Mouse (Mus musculus): Measurements from ENCODE around the gene Psmc3. TPM values are rescaled to one million over a fixed set of nuclear protein-coding genes. Genes with fewer than 3 reads are reported as not detected.
"Not testable (repeated sequence)": the region's sequence is repeated elsewhere in the genome, so short reads cannot be mapped to it uniquely, and the experiment has no call there.

Gene Psmc3
- total RNA-seq (2015) (65.1 and 69.7 TPM in 2 replicates), total RNA-seq (2017) (226 TPM in 2 replicates)

DNA sequence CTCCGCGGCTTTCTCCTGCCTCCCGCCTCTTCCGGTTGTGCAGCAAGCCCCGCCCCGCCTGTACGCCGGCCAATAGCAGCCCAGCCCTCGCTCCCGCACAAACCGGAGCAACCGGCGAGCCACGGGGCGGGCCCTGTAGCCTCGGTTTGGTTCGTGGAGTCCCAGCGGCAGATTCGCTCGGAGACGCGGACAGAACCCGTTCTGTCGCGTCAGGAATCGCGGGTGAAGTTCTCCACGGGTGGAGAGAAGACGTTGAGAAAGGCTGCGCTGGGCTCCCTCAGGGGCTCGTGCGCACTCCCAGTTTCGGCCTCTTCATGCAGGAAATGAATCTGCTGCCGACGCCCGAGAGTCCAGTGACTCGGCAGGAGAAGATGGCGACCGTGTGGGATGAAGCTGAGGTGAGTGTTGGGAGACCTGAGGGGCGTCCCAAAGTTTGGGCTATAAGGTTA is at the start of gene Psmc3:
Gene Psmc3 (plus strand): TSS at position 76 of the 449 bp plus-strand sequence.
- ATAC-seq (ENCODE audit: poor library complexity, severe bottlenecking) = peak; percentile 99

DNA sequence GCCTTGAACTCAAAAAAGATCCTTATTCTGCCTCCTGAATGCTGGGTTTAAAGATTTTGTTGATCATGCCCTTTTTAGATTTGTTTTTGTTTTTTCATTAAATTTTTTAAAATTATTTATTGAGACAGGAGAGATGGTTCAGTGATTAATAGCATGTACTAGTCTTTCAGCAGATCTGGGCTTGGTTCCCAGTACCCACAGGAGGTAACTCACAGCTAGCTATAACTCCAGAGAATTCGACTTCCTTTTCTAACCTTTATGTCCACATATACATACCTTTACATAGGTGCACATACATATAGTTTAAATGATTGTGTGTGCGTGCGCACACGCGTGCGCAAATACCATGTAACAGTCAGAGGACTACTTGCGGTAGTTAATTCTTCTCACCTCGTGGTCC is 45.3 kb upstream of the Psmc3 start:
- ATAC-seq (ENCODE audit: poor library complexity, severe bottlenecking) = no peak

DNA sequence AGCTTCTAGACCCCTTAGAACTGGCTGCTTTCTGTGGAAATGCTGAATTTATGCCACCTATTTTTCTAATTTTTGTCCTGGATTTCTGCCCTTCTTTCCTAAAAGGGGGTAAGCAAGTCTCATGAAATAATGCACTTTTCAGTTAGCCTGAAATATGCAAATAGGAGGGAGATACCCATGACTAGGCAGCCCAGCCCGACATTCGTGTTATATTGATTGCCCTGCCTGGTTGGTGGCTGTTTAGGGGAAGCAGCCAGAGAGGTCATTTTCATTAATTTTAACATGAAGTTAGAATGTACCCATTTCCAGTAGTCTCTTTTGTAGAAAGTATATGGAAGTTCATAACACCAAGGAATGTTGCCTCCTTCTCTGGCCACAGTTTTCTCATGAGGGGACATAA is 39.9 kb upstream of the Psmc3 start:
- ATAC-seq (ENCODE audit: poor library complexity, severe bottlenecking) = no peak

DNA sequence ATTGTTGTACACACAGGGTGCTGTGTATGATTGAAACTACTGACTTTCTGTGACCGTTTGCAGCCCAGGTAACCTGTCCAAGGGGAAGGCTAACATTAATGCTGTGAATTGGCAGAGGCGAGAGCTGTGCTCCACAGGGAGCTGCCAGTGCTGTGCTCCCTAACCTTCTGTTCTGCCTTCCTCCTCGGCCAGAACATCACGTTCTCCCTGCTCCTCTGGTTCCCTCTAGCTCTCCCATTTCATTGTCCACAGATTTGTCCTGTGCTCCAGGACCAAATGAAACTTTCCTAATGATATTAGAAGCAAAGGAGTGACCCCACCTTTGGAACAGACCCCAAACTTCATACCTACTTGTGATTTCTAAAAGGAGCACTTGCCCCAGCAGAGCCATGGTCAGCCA is 38.4 kb upstream of the Psmc3 start:
- no peak for ATAC-seq (ENCODE audit: poor library complexity, severe bottlenecking)

DNA sequence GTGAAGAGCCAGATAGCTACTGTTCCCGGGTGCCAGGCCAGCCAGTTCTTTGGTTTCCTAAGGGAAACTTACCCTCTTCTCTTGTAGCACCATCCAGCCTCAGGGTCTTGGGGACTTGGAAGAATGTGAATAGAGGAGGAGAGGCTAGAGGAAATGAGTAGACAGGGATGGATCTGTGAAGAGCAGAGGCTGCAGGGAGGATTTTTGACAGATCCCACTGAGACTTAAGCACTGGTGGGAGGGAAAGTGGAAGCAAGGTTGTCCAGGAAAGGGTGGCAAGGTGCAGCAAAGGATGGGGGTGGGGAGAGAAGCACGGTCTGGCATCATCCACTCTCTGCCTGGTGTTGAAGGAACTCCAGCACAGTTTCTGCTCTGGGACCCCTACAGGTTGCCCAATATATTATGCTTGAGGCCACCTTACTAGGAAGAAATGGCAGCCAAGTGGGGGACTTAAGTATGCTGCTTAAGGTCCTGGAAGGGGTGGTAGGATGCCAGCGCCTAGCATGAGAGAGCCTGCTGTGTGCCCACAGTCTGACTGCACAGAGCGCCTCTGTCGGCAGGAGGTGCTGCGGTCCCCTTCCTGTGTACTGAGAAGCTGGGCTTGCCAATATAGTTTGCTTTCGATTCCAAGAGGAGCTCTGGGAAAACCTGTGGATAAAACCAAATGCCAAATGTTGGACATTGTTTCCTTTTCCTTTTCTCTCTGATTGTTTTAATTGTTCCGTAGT is 35.6 kb upstream of the Psmc3 start:
- ATAC-seq (ENCODE audit: poor library complexity, severe bottlenecking) = no peak

DNA sequence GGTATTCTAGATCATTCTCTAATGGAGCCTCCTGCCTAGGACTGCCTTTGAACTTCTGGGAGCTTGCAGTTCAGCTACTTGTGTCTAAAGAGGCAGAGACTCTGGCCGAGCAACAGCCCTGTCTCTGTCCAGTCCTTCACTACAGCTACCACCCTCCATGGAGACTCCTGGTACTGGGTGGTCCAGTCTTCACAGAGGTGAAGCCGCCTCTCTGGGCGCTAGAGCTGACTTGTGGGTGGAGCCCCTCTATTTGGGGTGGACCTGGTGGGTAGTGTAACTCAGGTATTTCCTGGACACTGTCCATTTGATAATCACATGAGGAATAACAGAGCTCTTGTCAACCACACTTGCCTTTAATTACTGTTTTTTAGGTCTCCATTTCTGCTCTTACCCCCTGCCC is 33.9 kb upstream of the Psmc3 start:
- ATAC-seq (ENCODE audit: poor library complexity, severe bottlenecking) = no peak

DNA sequence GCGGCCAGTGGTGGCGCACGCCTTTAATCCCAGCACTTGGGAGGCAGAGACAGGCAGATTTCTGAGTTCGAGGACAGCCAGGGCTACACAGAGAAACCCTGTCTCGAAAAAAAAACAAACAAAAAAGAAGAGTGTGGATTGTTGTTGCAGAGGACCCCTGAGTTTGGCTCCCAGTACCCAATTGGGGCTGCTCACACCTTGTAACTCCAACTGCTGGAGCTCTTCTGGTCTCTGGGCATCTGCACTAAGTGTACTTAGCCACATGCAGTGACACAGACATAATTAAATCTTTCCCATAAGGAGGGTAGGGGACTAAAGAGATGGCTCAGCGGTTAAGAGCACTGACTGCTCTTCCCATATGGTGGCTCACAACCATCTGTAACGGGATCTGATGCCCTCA is 31.5 kb upstream of the Psmc3 start:
- not testable (repeated sequence) for ATAC-seq (ENCODE audit: poor library complexity, severe bottlenecking)

DNA sequence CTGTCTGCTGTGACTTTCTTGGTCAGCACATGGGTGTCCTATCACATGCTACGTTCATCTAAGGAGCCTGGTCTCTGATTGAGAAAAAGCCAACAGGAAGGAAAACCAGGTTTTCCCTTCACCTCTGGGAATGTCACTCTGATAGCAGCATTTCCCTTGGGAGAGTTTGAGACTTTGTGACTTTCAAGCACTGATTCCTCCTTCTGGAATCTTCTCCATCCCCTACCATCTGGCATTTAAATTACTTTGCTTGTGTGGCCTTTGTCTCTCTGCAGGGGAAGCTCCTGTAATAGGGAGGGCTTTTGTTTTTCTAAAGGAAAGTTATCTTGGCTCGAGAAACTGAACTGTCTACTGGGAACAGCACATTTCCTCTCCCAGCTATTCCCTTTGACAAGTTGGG is 30.7 kb upstream of the Psmc3 start:
- no peak for ATAC-seq (ENCODE audit: poor library complexity, severe bottlenecking)

DNA sequence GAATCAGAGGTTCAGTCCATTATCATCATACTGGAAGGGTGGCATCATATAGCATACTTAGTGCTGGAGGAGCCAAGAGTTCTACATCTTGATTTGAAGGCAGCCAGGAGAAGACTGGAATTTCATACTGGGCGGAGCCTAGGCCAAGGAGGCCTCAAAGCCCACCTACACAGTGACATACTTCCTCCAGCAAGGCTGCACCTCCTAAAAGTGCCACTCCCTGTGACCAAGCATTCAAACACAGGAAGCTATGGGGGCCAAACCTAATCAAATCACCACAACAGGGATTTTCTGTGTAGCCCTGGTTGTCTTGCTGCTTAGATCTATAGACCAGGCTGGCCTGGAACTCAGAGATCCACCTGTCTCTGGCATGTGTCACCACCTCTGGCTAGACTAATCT is 29.9 kb upstream of the Psmc3 start:
- no peak for ATAC-seq (ENCODE audit: poor library complexity, severe bottlenecking)

DNA sequence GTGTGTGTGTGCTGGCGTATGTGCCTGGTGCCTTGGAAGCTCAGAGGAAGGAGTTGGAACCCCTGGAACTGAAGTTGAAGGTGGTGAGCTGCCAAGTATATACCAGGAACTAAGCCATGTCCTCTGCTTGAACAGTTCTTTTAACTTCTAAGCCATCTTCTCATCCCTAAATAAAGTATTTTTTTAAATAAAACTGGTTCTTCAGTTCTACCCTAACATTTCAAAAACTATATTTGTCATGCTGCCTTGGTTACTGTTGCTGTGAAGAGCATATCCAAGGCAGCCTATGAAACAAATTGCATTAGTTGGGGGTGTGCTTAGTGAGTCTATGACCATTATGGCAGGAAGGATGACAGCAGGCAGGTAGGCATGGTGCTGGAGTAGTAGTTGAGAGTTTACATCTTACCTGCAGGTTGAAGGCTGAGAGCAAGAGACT is 28.7 kb upstream of the Psmc3 start:
- ATAC-seq (ENCODE audit: poor library complexity, severe bottlenecking) = no peak

DNA sequence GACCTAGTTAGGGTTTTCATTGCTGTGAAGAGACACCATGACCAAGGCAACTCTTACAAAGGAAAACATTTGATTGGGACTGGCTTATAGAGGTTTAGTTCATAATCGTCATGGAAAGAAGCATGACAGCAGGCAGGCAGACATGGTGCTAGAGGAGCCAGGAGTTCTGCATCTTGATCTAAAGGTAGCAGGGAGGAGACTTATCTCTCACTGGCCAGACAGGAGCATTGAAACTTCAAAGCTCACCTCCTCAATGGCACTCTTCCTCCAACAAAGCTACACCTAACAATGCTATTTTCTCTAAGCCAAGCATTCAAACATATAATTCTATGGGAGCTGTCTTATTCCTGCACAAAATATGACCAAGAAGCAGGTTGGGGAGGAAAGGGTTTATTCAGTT is 27.3 kb upstream of the Psmc3 start:
- ATAC-seq (ENCODE audit: poor library complexity, severe bottlenecking) = no peak

DNA sequence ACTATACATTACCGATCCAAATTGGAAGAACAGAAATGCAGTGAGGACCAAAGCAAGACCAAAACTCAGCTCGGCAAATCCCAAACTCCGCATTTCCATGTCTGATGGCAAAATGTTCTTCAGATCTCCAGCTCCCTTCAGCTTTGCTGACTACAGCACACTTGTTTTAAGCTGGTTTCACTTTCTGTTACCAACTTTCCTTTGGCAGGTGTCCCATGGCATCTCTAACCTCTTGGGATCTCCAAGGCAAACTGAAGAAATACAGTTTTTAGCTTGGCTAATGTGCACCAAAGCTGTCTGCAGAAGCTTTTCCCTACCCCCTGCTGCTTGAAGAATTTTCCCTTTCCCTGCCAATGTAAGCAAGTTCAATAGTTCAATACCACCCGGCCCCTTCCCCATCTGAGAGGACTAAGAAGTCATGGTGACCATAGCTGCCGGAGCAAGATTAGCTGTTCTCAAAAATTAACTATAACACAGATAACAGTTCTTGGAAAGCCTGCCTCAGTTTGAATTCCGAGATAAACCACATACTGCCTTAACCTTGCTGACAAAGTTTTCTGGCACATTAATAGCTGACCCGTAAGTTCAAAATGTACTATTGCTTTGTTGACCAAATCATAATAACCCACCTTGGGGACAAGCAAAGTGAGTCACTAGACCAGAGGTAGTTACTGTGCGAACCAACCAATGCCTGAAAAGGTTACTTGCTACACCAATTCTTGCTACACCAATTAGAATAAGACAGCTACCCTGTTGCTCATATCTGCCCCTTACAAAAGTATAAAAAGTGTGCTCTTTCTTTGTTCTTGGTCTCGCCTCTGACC is 26.2 kb upstream of the Psmc3 start:
- no peak for ATAC-seq (ENCODE audit: poor library complexity, severe bottlenecking)

DNA sequence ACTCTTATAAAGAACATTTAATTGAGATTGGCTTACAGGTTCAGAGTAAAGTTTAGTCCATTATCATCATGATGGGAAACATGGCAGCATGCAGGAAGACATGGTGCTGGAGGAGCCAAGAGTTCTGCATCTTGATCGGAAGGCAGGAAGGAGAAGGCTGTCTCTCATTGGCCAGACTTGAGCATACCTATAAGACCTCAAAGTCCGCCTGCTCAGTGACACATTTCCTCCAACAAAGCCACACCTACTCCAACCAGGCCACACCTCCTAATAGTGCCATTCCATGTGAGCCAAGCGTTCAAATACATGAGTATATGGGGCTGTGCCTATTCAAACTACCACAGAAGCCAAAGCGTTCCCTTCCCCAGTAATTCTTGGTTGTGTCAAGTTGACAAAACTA is 22.6 kb upstream of the Psmc3 start:
- no peak for ATAC-seq (ENCODE audit: poor library complexity, severe bottlenecking)

DNA sequence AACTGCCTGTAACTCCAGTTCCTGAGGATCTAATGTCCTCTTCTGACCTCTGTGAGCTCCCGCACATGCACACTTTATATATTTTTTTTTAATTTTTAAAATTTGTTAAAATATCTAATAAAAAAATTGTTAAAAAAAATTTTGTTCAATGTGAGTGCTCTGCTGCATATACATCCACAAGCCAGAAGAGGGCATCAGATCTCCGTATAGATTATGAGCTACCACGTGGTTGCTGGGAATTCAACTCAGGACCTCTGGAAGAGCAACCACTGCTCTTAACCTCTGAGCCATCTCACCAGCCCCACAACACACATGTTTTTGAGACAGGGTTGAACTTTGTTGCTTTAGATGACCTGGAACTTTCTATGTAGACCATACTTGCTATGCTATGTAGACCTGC is 20.8 kb upstream of the Psmc3 start:
- no peak for ATAC-seq (ENCODE audit: poor library complexity, severe bottlenecking)

DNA sequence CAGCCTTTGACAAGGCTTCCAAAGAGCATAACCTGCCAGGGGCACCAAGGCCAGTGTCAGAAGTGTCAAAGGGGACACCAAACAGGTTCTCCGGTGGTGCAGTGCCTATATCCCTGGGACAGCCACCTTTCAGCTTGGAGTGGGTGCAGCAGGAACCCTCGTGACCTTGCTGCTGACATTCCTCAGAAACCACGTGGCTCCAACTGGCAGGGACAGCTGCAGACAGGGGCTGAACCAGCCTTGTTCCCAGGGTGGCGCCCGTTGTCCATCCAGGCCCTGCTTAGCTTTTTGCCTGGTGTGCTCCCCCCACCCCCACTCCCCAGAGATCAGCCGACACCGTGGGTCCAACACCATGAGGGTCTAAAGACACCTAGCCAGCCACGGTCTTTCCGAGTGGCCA is 18.4 kb upstream of the Psmc3 start, which contains the start of gene Rapsn:
Gene Rapsn (plus strand): TSS at position 236 of the 400 bp plus-strand sequence.
- ATAC-seq (ENCODE audit: poor library complexity, severe bottlenecking) = no peak

DNA sequence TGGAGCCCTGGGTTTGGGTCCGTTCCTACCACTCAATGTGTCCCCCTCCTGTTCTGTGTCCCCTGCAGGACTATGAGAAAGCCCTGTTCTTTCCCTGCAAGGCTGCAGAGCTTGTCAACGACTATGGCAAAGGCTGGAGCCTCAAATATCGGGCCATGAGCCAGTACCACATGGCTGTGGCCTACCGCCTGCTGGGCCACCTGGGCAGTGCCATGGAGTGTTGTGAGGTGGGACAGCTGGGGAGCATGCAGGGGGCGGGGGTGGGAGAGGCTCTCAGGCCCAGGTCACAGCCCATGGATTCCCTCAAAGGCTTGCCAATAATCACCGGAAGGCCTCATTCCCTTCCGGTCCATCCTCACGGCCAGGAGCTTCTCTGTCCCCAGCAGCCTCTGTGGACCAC is 12.0 kb upstream of the Psmc3 start:
- ATAC-seq (ENCODE audit: poor library complexity, severe bottlenecking) = no peak

DNA sequence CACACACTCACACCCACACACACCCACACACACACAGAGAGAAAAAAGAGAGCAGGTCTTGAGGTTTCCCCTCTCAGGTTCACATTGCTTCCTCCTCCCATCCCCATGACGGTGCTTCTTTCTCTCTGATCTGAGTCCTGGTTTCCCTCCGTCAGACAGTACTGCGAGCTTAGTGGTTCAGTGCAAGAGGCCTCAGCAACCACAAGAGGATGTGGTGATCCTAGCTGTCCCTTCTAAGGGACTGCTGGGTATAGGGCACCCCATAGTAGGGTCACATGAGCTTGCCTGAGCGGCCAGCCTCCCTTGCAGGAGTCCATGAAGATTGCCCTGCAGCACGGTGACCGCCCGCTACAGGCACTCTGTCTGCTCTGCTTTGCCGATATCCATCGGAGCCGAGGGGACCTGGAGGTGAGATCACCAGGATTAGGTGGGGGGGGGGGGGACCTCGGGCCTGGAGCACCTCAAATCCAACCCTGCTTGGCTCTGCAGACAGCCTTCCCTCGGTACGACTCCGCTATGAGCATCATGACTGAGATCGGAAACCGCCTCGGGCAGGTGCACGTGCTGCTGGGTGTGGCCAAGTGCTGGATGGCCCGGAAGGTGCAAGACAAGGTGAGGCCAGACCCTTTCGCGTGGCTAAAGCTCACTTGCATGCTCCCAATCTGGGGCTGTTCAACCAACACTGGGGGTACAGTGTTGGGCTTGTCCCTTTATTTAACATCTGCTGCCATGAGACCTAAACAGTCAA is 11.0 kb upstream of the Psmc3 start:
- ATAC-seq (ENCODE audit: poor library complexity, severe bottlenecking) = peak; percentile 98

DNA sequence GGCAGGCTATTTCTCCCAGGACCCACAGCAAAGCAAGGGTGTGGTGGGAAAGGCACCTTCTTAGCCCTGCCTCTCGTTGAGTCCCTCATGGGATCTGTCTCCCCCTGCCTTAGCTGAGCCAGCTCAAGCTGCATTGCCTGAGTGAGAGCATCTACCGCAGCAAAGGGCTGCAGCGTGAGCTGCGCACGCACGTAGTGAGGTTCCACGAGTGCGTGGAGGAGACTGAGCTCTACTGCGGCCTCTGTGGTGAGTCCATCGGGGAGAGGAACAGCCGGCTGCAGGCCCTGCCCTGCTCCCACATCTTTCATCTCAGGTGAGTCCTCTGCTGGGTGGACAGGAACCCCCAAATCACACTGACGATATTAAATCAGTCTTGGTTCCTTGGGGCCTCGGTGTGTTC is 9.1 kb upstream of the Psmc3 start:
- ATAC-seq (ENCODE audit: poor library complexity, severe bottlenecking) = no peak

DNA sequence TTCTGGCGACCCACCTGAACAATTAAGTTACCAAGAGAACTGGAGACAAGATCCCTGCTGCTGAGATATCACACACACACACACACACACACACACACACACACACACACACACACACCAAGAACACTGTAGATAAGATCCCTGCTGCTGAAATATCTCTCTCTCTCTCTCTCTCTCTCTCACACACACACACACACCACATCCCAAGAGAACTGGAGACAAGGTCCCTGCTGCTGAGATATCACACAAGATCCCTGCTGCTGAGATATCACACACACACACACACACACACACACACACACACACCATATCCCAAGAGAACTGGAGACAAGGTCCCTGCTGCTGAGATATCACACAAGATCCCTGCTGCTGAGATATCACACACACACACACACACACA is 8.0 kb upstream of the Psmc3 start:
- not testable (repeated sequence) for ATAC-seq (ENCODE audit: poor library complexity, severe bottlenecking)

DNA sequence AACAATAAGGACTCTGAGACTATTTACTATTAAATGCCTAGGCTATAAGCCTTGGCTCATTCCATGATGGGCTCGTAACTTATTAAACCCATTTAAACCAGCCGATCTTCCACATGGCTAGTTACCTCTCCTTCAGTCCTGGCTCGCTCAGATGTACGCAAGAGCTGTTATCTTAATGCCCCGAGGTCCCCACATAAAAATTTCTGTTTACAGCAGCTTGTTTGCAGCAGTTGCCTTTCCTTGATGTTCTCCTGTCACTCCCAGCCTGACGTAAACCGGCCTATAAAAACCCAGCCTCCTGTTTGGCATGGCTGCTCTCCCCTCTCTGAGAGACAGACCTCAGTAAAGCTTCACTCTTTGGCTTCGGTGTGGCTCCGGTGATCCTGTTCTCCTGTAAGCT is 6.5 kb upstream of the Psmc3 start:
- no peak for ATAC-seq (ENCODE audit: poor library complexity, severe bottlenecking)

DNA sequence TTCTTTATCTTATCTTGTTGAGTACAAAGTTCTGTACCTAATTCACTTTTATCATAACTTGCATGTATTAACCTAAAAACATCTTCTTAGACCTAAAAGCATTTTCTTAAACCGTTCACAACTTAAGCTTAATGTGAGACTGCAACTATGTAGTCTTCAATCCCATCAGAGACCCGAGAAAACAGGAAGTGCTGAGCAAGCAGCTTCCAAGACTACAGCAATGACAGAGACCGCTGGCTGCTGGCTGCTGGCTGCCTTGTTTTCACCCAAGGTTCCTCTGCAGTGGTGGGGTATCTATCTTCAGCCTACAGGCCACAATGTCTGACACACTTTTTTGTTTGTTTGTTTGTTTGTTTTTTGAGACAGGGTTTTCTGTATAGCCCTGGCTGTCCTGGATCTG is 1.9 kb upstream of the Psmc3 start:
- ATAC-seq (ENCODE audit: poor library complexity, severe bottlenecking) = no peak
